In genomic region chr7:59245541-59245940, GRCm38 (mm10) we compare ENCODE assay signal across 10 mouse cellular contexts. TPM values are rescaled to one million over a fixed set of nuclear protein-coding genes. Genes with fewer than 3 reads are reported as not detected.
DNase-seq lines count a peak whose midpoint lies in the region; ATAC-seq and TF ChIP-seq lines count a peak whose summit lies in the region.
"Had no signal": no experiment of that assay in that cellular context is flagged by ENCODE, and none has a peak within 500 bp of the region (broad histone marks: within the 10 kb centered on the region; RNA-seq: fewer than 3 reads in every experiment).

No protein-coding gene starts in this region.

- ATAC-seq in lung, postnatal 0 days = no peak
- ATAC-seq in forebrain, embryonic 13.5 days = no peak

- H3K27ac ChIP-seq in gastrocnemius, adult 2 months = no peak overlapping the region
- H3K27ac ChIP-seq in lung, postnatal 0 days (ENCODE audit: low read length) = no peak overlapping the region
- no peak overlapping the region for H3K27ac ChIP-seq in forebrain, embryonic 13.5 days
- H3K27ac ChIP-seq: embryonic facial prominence, embryonic 12.5 days had no signal

- H3K4me3 ChIP-seq in gastrocnemius, adult 2 months = no peak overlapping the region
- no peak overlapping the region for H3K4me3 ChIP-seq in lung, postnatal 0 days (ENCODE audit: low read depth, low read length)
- no peak overlapping the region for H3K4me3 ChIP-seq in forebrain, embryonic 13.5 days
- H3K4me3 ChIP-seq: embryonic facial prominence, embryonic 12.5 days had no signal

- intact Hi-C loops in gastrocnemius, adult 2 months (cut with DNase I) = no loop called here
- intact Hi-C loops in gastrocnemius, postnatal 14 days (cut with DNase I; ENCODE audit: low total_unique reads) = no loop called here
- intact Hi-C loops in heart, postnatal 10 days (cut with DNase I) = no loop called here

- no peaks in the 10 kb centered on the region for H3K9me3 ChIP-seq in lung, postnatal 0 days (ENCODE audit: low read length)
- H3K9me3 ChIP-seq in forebrain, embryonic 13.5 days (replicated peaks) = no peaks in the 10 kb centered on the region
- H3K9me3 ChIP-seq: embryonic facial prominence, embryonic 12.5 days had no signal

- no peak for TF ChIP-seq POLR2A in brain, embryonic 14.5 days (IDR thresholded peaks at IDR 0.05; ENCODE audit: borderline replicate concordance, extremely low read depth, insufficient read depth, insufficient read length, poor library complexity, severe bottlenecking)

- H3K4me2 ChIP-seq in lung, postnatal 0 days (replicated peaks; ENCODE audit: low read depth, low read length) = no peak overlapping the region
- H3K4me2 ChIP-seq in forebrain, embryonic 13.5 days = no peak overlapping the region
- H3K4me2 ChIP-seq: embryonic facial prominence, embryonic 12.5 days had no signal

- H3K36me3 ChIP-seq in lung, postnatal 0 days (ENCODE audit: insufficient read depth, low read length) = no peaks in the 10 kb centered on the region
- H3K36me3 ChIP-seq in forebrain, embryonic 13.5 days (ENCODE audit: poor library complexity, severe bottlenecking) = peaks cover 14% of the 10 kb centered on the region; the same call in 1 of the 2 replicates

- 98% methylated on average over 2 of the region's 2 CpGs for WGBS in lung, postnatal 0 days
- 96% methylated on average over 2 of the region's 2 CpGs for WGBS in forebrain, embryonic 13.5 days

- no peak overlapping the region for H3K9ac ChIP-seq in lung, postnatal 0 days (replicated peaks; ENCODE audit: low read depth)
- H3K9ac ChIP-seq in forebrain, embryonic 13.5 days = no peak overlapping the region
- H3K9ac ChIP-seq: embryonic facial prominence, embryonic 12.5 days had no signal

- TF ChIP-seq EP300 in lung, postnatal 0 days (IDR thresholded peaks at IDR 0.05) = no peak

- DNase-seq in gastrocnemius, adult 2 months = no peak
- no peak for DNase-seq in gastrocnemius, postnatal 14 days
- DNase-seq in lung, postnatal 0 days (ENCODE audit: low spot score) = no peak
- DNase-seq in lung, adult 18-20 months = no peak
- peak; percentile 14 for DNase-seq in brain, embryonic 14.5 days (ENCODE audit: low read depth)
- DNase-seq in thymus, postnatal 25 days = peak; percentile 43
- DNase-seq in heart, postnatal 10 days = no peak
- DNase-seq: kidney, postnatal 10 days had no signal

- H3K27me3 ChIP-seq in lung, postnatal 0 days (replicated peaks; ENCODE audit: insufficient read depth, low read length) = no peaks in the 10 kb centered on the region
- no peaks in the 10 kb centered on the region for H3K27me3 ChIP-seq in forebrain, embryonic 13.5 days
- H3K27me3 ChIP-seq: embryonic facial prominence, embryonic 12.5 days had no signal

- no peaks in the 10 kb centered on the region for H3K4me1 ChIP-seq in lung, postnatal 0 days (ENCODE audit: insufficient read depth, low read depth, low read length)
- H3K4me1 ChIP-seq in forebrain, embryonic 13.5 days = no peaks in the 10 kb centered on the region
- H3K4me1 ChIP-seq: embryonic facial prominence, embryonic 12.5 days had no signal

- TF ChIP-seq CTCF in gastrocnemius, adult 2 months (IDR thresholded peaks at IDR 0.05) = peak; percentile 26; the same call in 1 of the 2 replicates
- peak; percentile 57 for TF ChIP-seq CTCF in lung, postnatal 0 days (IDR thresholded peaks at IDR 0.05)
- TF ChIP-seq CTCF in brain, embryonic 14.5 days (IDR thresholded peaks at IDR 0.05; ENCODE audit: borderline replicate concordance, extremely low read depth, insufficient read depth, insufficient read length) = peak; percentile 8; the same call in 1 of the 2 replicates

RNA-seq across cellular contexts. Expression of gene Ube3a, which starts 17.0 kb away (rescaled TPM):
- total RNA-seq in gastrocnemius, adult 2 months (2021) = 100 to 1,000 TPM; 110 to 121 TPM
- total RNA-seq in gastrocnemius, postnatal 14 days (2021) = 10 to 100 TPM; 89.7 to 92.7 TPM
- polyA plus RNA-seq in lung, postnatal 0 days (2015; fragmentation: Nextera tagmentation; extraction: Ambion mirVana) = 107 and 116 TPM in 2 replicates
- polyA plus RNA-seq in brain, embryonic 14.5 days (2012; rRNA removed) = 31.5 and 41.1 TPM in 2 replicates
- 163 and 180 TPM in 2 replicates for polyA plus RNA-seq in forebrain, embryonic 13.5 days (2015; fragmentation: Nextera tagmentation; extraction: Ambion mirVana)
- total RNA-seq in heart, postnatal 10 days (2021) = 100 to 1,000 TPM; 128 to 149 TPM

Comparison
In these comparisons a context has a peak if more than half of its experiments do, and no peak if none do; other contexts are left out.
1. DNase-seq: peak in brain, embryonic 14.5 days (single experiment) and thymus, postnatal 25 days (single experiment); none in gastrocnemius, adult 2 months (single experiment), gastrocnemius, postnatal 14 days (single experiment), lung, postnatal 0 days (single experiment), lung, adult 18-20 months (0 of 2) and heart, postnatal 10 days (0 of 2).
2. Peak in every context shown above with its lines, with median percentiles within 50 percentile points of each other: CTCF ChIP-seq.